Mouse (Mus musculus): Measurements from ENCODE around the gene Tpi1.

DNA sequence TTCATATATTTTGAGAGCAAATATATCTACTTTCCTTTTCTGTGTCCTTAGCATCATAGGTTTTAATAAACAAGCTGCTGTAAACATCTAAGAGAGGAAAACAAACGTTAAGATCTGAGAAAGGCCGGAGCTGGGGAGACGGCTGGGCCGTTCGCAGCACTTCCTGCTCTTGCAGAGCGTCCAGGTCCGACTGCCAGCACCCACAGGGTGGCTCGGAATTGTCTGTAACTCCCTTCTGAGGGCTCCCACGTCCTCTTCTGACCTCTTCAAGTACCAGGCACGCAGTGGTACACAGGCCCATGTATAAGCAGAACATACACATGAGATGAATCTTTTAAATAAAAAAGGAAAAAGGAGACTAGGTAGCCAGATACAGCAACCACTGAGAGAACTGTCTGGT lies 26.4 kb downstream of the Tpi1 start:
- no peak for TF ChIP-seq CTCF (IDR thresholded peaks at IDR 0.05; ENCODE audit: borderline replicate concordance, control insufficient read depth, extremely low read depth, insufficient read depth, low read length, poor library complexity)
- no peak for TF ChIP-seq POLR2A (IDR thresholded peaks at IDR 0.05; ENCODE audit: control insufficient read depth, extremely low read depth, insufficient read depth, low read length, poor library complexity)

All from thymus, adult 2 months (tissue).